Mouse (Mus musculus) c-Kit-positive CD71-negative TER-119-negative erythroid progenitor cells, embryonic 14.5 days (primary cell): ENCODE measurements around the gene Tas2r131.
"Not testable (repeated sequence)": the region's sequence is repeated elsewhere in the genome, so short reads cannot be mapped to it uniquely, and the experiment has no call there.

Experiments used
- DNase-seq: peaks from one replicate; pipeline ENCODE4 v3.0.0-alpha.2; 2013; ENCODE audit warnings: low read depth

Gene Tas2r131

DNA sequence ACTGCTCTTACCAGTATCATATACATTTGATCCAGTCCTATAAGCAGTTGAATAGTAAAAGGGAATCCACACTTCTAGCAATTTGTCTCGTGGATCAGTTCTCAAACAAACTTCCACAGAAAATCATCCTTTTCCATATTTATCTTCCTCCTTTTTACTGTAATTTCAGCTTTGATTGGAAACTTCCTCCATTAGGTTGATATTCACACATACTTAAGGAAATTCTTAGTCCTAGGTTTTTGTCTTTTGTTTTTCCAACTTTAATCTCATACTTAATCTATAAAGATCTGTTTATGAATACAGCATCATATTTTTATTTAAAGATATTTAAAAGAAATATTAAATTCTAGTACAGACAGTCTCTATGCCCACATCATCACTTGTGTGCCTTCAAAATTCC is at the start of gene Tas2r131:
Gene Tas2r131 (minus strand): TSS at position 101 of the 400 bp plus-strand sequence.
- DNase-seq = no peak

DNA sequence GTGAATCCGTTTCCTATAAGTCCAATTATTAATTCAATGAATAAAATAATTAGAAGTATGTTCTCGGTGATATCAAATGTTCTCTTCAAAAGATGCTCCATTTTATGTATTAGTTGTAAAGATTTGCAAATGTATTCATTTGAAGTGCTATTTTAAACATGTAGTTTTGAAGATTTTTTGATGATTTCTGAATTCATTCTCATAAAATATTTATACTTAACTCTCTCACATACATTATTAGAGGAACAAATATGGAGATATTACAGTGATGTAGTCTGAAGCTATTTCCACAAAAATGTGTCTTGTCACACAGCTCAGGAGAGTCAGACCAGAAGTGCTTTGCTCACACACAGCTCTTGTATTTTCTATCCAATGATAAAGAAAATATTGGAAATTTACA is 23.1 kb upstream of the Tas2r131 start, which contains the start of gene Tas2r109:
Gene Tas2r109 (minus strand): TSS at position 101 of the 400 bp plus-strand sequence.
- DNase-seq = no peak

DNA sequence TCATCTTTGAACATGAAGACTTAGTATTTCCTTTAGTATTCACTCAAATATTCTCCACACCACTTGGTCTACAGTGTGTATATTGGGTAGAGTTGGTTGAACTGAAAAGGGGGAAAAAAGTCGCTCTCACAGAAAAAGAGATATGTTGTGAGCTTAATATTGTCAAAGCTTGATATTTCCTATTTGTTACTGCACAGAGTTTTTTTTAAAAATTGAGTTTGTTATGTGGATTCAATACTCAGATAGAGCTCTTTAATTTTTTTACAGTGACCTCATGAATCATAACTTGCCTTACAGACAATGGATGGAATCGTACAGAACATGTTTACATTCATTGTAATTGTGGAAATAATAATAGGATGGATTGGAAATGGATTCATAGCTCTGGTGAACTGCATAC is 6.9 kb downstream of the Tas2r131 start, which contains the start of gene Tas2r129:
Gene Tas2r129 (plus strand): TSS at position 301 of the 400 bp plus-strand sequence.
- no peak for DNase-seq

DNA sequence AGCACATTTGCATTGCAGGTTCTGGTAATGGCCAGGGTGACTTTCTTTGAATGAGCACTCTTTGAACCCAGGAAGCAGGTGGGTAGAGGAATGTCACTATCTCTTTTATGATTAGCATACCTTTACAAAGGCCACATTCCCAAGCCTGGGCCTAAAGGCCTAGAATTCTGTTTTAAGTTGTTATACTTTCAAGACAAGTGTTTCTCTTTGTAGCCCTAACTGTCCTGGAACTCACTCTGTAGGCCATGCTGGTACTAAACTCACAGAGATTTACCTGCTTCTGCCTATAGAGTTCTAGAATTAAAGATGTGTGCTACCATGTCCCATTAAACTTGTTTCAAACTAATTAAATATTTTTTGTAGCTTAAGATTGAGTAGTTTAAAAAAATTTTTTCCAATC is 16.3 kb downstream of the Tas2r131 start:
- DNase-seq = not testable (repeated sequence)

DNA sequence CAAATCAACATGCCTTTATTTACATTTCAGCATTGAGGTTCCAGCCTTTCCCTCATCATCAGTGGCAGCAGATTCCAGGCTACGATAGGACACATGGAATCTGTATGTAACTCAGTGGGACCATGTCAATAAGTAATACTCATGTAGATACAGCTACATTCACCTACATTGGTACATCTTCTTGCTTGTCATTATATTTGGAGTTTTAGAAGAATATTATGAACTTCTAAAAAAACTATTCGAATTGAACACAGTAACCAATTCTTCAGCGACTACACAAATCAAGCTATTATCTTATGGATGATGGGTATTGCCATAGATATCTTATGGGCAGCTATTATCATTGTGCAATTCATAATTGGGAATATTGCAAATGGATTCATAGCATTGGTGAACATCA is 48.4 kb downstream of the Tas2r131 start, which contains the start of gene Tas2r125:
Gene Tas2r125 (plus strand): TSS at position 301 of the 400 bp plus-strand sequence.
- no peak for DNase-seq
